Mouse (Mus musculus): ENCODE results near the gene D130052B06Rik. TPM values are rescaled to one million over a fixed set of nuclear protein-coding genes. Genes with fewer than 3 reads are reported as not detected.
A peak's percentile ranks its signal among the peaks of the same experiment; 100 is the strongest.

D130052B06Rik gene
- total and polyA plus RNA-seq, 2 experiments: not detected

DNA sequence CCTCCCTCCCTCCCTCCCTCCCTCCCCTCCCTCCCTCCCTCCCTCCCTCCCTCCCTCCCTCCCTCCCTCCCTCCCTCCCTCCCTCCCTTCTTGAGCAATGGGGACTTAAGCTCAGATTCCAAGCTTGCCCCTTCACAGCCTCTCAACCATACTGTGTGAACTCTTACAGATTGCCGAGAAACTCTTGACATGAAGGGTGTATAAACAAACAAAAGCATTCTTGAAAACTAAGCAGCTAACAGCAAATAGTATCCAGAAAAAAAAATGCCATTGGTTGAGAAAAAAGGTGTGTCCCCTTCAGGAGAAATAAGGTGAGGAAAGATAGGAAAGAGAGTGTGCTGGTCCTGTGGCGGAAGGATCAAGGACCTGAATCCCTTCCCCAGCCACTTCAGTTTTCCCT lies 4.1 kb downstream of the D130052B06Rik start:
- H3K79me2 ChIP-seq (ENCODE audit: control insufficient read depth, insufficient read depth, low read length): no peaks in the 10 kb centered on the region
- 57% methylated on average over 2 of the region's 2 CpGs for WGBS
- no peak for DNase-seq (ENCODE audit: extremely low read depth, low read depth, low spot score)
- H3K27ac ChIP-seq (replicated peaks; ENCODE audit: insufficient read depth, low read depth, low read length): no peak overlapping the region
- H3K36me3 ChIP-seq (ENCODE audit: control insufficient read depth, insufficient read depth, low read length): no peaks in the 10 kb centered on the region
- H3K4me3 ChIP-seq (ENCODE audit: insufficient read depth, low read depth, low read length): no peak overlapping the region
- H3K4me1 ChIP-seq (ENCODE audit: control insufficient read depth, insufficient read depth, low read length): no peaks in the 10 kb centered on the region
- H3K9ac ChIP-seq (ENCODE audit: low read depth, low read length): no peak overlapping the region
- H3K27me3 ChIP-seq (ENCODE audit: control insufficient read depth, insufficient read depth, low read length): no peaks in the 10 kb centered on the region
- no peak for TF ChIP-seq POLR2A (IDR thresholded peaks at IDR 0.05; ENCODE audit: extremely low read depth, insufficient read depth, low read length)
- no peak for TF ChIP-seq CTCF (IDR thresholded peaks at IDR 0.05; ENCODE audit: low read depth, low read length)

DNA sequence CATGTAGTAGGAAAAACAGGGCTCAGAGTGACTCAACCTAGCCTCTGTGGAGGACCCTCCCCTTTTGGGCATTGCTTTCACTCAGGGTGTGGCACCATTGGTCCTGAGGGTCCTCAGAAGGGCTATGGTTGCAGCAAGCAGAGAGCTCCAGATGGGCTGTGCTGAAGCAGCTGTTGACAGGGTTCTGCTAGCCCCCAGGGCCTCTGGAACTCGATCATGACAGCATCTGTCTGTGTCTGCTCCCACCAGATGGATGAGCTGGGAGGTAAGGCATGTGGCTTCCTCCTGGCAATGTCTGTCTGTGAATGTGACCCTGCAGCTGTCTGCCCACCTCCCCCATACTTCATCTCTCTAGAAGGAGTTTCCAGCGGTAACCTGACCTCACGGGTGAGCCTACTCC lies 8.7 kb downstream of the D130052B06Rik start:
- H3K4me3 ChIP-seq (ENCODE audit: insufficient read depth, low read depth, low read length): no peak overlapping the region
- H3K4me1 ChIP-seq (ENCODE audit: control insufficient read depth, insufficient read depth, low read length): no peaks in the 10 kb centered on the region
- DNase-seq (ENCODE audit: extremely low read depth, low read depth, low spot score): no peak
- H3K36me3 ChIP-seq (ENCODE audit: control insufficient read depth, insufficient read depth, low read length): no peaks in the 10 kb centered on the region
- H3K79me2 ChIP-seq (ENCODE audit: control insufficient read depth, insufficient read depth, low read length): no peaks in the 10 kb centered on the region
- no peak overlapping the region for H3K27ac ChIP-seq (replicated peaks; ENCODE audit: insufficient read depth, low read depth, low read length)
- 19% methylated on average over 3 of the region's 3 CpGs for WGBS
- no peaks in the 10 kb centered on the region for H3K27me3 ChIP-seq (ENCODE audit: control insufficient read depth, insufficient read depth, low read length)
- no peak for TF ChIP-seq CTCF (IDR thresholded peaks at IDR 0.05; ENCODE audit: low read depth, low read length)
- no peak for TF ChIP-seq POLR2A (IDR thresholded peaks at IDR 0.05; ENCODE audit: extremely low read depth, insufficient read depth, low read length)
- H3K9ac ChIP-seq (ENCODE audit: low read depth, low read length): no peak overlapping the region

DNA sequence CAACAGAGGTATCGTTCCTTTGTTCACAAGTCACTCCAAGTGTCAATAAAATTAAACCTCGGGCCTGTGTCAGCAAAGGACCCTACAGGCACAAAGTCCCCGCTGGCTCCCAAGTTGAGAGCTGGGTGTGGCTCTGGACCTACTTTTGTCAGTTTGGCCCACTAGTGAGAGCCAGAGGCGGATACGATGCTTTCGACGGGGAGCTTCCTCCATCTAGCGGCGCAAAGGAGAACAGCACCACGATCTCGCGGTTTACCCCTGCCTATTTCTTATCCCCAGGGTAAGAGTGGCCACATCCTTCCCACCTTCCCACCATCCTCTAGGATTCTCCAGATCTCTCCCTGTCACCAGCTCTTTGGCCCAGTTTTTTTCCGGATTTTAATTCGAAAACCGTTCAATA lies 15.1 kb downstream of the D130052B06Rik start:
- Histone ChIP-seq H3K9ac (ENCODE audit: low read depth, low read length) (no peak overlapping the region), H3K27me3 (ENCODE audit: control insufficient read depth, insufficient read depth, low read length) (no peaks in the 10 kb centered on the region), H3K27ac (replicated peaks; ENCODE audit: insufficient read depth, low read depth, low read length) (no peak overlapping the region), H3K4me1 (ENCODE audit: control insufficient read depth, insufficient read depth, low read length) (no peaks in the 10 kb centered on the region), H3K4me3 (ENCODE audit: insufficient read depth, low read depth, low read length) (no peak overlapping the region), H3K79me2 (ENCODE audit: control insufficient read depth, insufficient read depth, low read length) (no peaks in the 10 kb centered on the region), H3K36me3 (ENCODE audit: control insufficient read depth, insufficient read depth, low read length) (no peaks in the 10 kb centered on the region)
- 9% methylated on average over 15 of the region's 15 CpGs for WGBS
- TF ChIP-seq CTCF (IDR thresholded peaks at IDR 0.05; ENCODE audit: low read depth, low read length): peak; percentile 93
- no peak for TF ChIP-seq POLR2A (IDR thresholded peaks at IDR 0.05; ENCODE audit: extremely low read depth, insufficient read depth, low read length)
- DNase-seq (ENCODE audit: extremely low read depth, low read depth, low spot score): peak; percentile 4

DNA sequence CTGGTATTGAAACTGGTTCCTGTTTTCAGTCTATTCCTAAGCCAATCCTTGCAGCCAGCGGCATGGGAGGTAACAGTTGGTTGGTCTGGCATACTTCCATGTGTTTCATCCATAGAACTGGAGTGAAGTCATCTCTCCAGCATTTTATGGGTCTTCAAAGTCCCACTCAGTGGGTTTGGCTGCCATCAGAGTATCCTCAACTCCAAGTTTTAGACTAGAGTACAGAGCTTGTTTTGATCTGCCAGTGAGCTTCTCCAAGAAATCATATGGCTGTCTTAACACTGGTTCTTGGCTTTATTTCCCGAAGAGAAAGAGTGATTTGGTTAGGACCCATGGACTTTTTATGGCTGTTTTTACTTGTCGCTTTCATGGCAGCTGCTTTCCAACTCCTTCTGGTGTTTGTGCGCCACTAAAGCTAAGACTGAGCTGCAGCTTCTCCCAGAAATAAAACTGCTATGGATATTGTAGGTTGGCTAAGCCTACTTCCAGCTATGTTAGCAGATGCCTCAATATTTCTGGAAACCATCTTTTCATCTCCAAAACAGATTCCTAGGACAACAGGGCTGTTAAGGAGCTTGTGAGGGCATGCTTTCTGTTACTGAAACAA lies 28.1 kb downstream of the D130052B06Rik start:
- H3K9ac ChIP-seq (ENCODE audit: low read depth, low read length): no peak overlapping the region
- H3K4me3 ChIP-seq (ENCODE audit: insufficient read depth, low read depth, low read length): no peak overlapping the region
- 78% methylated on average over 4 of the region's 4 CpGs for WGBS
- H3K36me3 ChIP-seq (ENCODE audit: control insufficient read depth, insufficient read depth, low read length): no peaks in the 10 kb centered on the region
- H3K4me1 ChIP-seq (ENCODE audit: control insufficient read depth, insufficient read depth, low read length): no peaks in the 10 kb centered on the region
- H3K79me2 ChIP-seq (ENCODE audit: control insufficient read depth, insufficient read depth, low read length): no peaks in the 10 kb centered on the region
- TF ChIP-seq CTCF (IDR thresholded peaks at IDR 0.05; ENCODE audit: low read depth, low read length): no peak
- no peak for TF ChIP-seq POLR2A (IDR thresholded peaks at IDR 0.05; ENCODE audit: extremely low read depth, insufficient read depth, low read length)
- DNase-seq (ENCODE audit: extremely low read depth, low read depth, low spot score): no peak
- peaks cover 2% of the 10 kb centered on the region; the same call in 1 of the 2 replicates for H3K27me3 ChIP-seq (ENCODE audit: control insufficient read depth, insufficient read depth, low read length)
- no peak overlapping the region for H3K27ac ChIP-seq (replicated peaks; ENCODE audit: insufficient read depth, low read depth, low read length)

DNA sequence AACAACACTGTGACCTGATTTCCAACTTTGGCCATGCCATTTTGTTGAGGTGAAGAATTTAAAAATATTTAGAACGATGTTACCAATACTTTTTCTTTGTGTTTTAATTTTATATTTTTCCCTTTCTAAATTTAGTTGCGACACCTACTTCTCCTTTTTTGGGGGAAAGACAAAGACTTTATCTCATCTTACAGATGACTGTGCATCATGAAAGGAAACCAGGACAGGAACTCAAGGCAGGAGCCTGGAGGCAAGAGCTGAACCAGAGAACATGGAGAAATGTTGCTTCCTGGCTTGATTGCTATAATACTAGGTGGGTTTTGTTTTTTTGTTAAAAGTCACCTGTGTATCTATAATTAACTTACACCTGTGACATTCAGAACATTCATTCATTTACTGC lies 38.0 kb downstream of the D130052B06Rik start:
- no peak overlapping the region for H3K4me3 ChIP-seq (ENCODE audit: insufficient read depth, low read depth, low read length)
- H3K36me3 ChIP-seq (ENCODE audit: control insufficient read depth, insufficient read depth, low read length): no peaks in the 10 kb centered on the region
- no peak overlapping the region for H3K9ac ChIP-seq (ENCODE audit: low read depth, low read length)
- no peaks in the 10 kb centered on the region for H3K4me1 ChIP-seq (ENCODE audit: control insufficient read depth, insufficient read depth, low read length)
- no peaks in the 10 kb centered on the region for H3K79me2 ChIP-seq (ENCODE audit: control insufficient read depth, insufficient read depth, low read length)
- TF ChIP-seq POLR2A (IDR thresholded peaks at IDR 0.05; ENCODE audit: extremely low read depth, insufficient read depth, low read length) (no peak), CTCF (IDR thresholded peaks at IDR 0.05; ENCODE audit: low read depth, low read length) (no peak)
- no peaks in the 10 kb centered on the region; the same call in 1 of the 2 replicates for H3K27me3 ChIP-seq (ENCODE audit: control insufficient read depth, insufficient read depth, low read length)
- H3K27ac ChIP-seq (replicated peaks; ENCODE audit: insufficient read depth, low read depth, low read length): no peak overlapping the region
- WGBS: 85% methylated on average over 2 of the region's 2 CpGs
- DNase-seq (ENCODE audit: extremely low read depth, low read depth, low spot score): no peak

DNA sequence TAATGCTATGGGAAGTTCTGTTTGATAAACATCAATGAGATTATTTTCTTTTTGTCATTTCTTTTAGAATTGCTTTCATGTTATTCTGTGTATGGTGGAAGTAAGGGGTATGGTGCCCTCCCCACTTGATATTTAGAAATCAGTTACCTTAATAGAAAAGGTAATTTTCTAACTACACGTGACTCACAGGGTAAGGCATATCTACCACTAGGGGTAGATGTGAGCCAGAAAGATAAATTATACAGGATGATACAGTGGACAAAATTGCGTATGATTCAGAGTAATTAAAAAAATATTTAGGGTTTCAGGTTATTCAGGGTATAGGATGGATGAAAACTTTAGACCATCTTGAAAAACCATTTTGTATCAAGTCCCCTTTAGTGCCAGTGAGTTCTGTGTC lies 50.3 kb downstream of the D130052B06Rik start:
- no peak for DNase-seq (ENCODE audit: extremely low read depth, low read depth, low spot score)
- H3K9ac ChIP-seq (ENCODE audit: low read depth, low read length): no peak overlapping the region
- H3K4me1 ChIP-seq (ENCODE audit: control insufficient read depth, insufficient read depth, low read length): no peaks in the 10 kb centered on the region
- H3K79me2 ChIP-seq (ENCODE audit: control insufficient read depth, insufficient read depth, low read length): no peaks in the 10 kb centered on the region
- no peak overlapping the region for H3K27ac ChIP-seq (replicated peaks; ENCODE audit: insufficient read depth, low read depth, low read length)
- H3K27me3 ChIP-seq (ENCODE audit: control insufficient read depth, insufficient read depth, low read length): no peaks in the 10 kb centered on the region
- no peak overlapping the region for H3K4me3 ChIP-seq (ENCODE audit: insufficient read depth, low read depth, low read length)
- 71% methylated on average over 2 of the region's 2 CpGs for WGBS
- TF ChIP-seq CTCF (IDR thresholded peaks at IDR 0.05; ENCODE audit: low read depth, low read length): no peak
- TF ChIP-seq POLR2A (IDR thresholded peaks at IDR 0.05; ENCODE audit: extremely low read depth, insufficient read depth, low read length): no peak
- no peaks in the 10 kb centered on the region for H3K36me3 ChIP-seq (ENCODE audit: control insufficient read depth, insufficient read depth, low read length)

All from liver, adult 2 months (tissue).